Mouse (Mus musculus) kidney, postnatal 25 days (tissue): ENCODE measurements around the gene Rbl2.

Experiments
- DNase-seq, 2 experiments: peaks; one replicate each; pipeline ENCODE4 v3.0.0; 2021; ENCODE audit warnings: mixed read lengths in 2 of 2

Gene Rbl2

DNA sequence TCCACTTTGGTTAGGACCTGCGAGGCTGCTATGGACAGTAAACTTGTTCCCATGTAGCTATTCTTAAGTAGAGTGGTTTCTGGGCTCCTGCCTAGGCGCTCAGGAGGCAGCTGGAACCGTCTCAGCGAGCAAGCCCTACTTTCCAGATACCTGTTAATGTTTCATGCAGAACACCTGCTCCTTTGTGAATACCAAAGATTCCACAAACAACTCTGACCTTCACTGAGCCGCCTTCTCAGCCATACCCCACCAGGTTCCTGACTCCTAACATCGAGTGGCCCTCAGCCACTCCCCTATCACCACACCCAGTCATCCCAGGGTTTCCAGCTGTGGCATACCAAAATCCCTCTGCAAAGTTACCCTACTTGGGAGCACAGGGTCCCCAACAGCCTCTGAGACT is 100.3 kb downstream of the Rbl2 start:
- DNase-seq: peak; percentile 31 to 64

DNA sequence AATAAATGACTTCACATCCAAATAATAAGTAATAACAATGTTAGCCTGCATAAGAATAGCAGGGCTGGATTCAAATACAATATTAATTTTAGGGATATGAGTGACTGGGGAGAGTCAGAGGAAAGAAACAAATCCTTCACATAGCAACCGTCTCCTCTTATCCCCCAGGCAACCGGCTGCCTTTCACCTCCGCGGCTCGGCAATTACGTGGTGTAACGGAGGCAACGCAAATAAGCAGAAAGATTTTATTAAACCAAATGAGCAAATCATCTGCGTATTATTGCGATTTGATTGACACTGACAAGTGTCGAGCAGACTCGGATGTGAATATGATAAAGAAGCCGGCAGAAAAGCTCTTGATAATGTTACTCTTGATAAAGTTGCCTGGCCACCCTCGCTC is 101.1 kb downstream of the Rbl2 start:
- DNase-seq: no peak

DNA sequence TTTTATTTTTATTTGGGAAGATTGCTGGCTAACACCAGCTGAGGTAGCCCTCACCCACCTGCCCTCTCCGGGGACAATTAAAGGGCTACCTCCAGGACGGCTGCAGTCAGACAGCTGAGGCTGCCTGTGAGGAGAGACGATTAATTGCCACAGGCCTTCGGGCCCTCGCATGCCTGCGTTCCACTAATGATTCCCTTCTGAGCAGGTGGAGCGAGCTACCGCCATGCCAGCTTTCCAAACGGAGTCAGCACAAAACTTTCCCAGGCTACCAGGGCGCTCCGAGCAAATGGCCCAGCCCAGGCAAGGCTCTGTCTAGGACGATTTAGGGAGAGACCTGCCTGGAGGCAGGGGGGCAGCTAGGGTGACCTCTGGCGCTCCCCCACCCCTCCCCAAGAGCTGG is 101.7 kb downstream of the Rbl2 start:
- no peak for DNase-seq
